In genomic region chr10:5289575-5289909, GRCm38 (mm10) we compare ENCODE assay signal across 10 mouse cellular contexts.
A peak's percentile ranks its signal among the peaks of the same experiment; 100 is the strongest.
DNase-seq lines count a peak whose midpoint lies in the region; ATAC-seq lines count a peak whose summit lies in the region.
"Had no signal": no experiment of that assay in that cellular context is flagged by ENCODE, and none has a peak within 500 bp of the region (broad histone marks: within the 10 kb centered on the region; RNA-seq: fewer than 3 reads in every experiment).

No protein-coding gene starts in this region.

- H3K4me2 ChIP-seq in heart, embryonic 13.5 days, result peak overlapping the region; percentile 66
- H3K4me2 ChIP-seq in lung, embryonic 15.5 days, result peak overlapping the region; percentile 48
- no peak overlapping the region for H3K4me2 ChIP-seq in hindbrain, embryonic 16.5 days (ENCODE audit: low read length)
- H3K4me2 ChIP-seq in stomach, embryonic 14.5 days (replicated peaks; ENCODE audit: low read depth, low read length), result peak overlapping the region; percentile 38

- H3K4me1 ChIP-seq in heart, embryonic 13.5 days, result peaks cover 15% of the 10 kb centered on the region
- H3K4me1 ChIP-seq in lung, embryonic 15.5 days, result peaks cover 12% of the 10 kb centered on the region
- H3K4me1 ChIP-seq in hindbrain, embryonic 16.5 days (ENCODE audit: control insufficient read depth, insufficient read depth, low read depth, low read length), result 0 out of 2 replicates have a peak, but pooled peaks cover 2% of the 10 kb centered on the region
- H3K4me1 ChIP-seq in stomach, embryonic 14.5 days (ENCODE audit: control insufficient read depth, insufficient read depth, low read length), result 0 out of 2 replicates have a peak, but pooled peaks cover 3% of the 10 kb centered on the region

- 50% methylated on average over 5 of the region's 5 CpGs for WGBS in heart, embryonic 13.5 days
- WGBS in lung, embryonic 15.5 days, result 36% methylated on average over 5 of the region's 5 CpGs
- WGBS in hindbrain, embryonic 16.5 days, result 74% methylated on average over 5 of the region's 5 CpGs
- WGBS in stomach, embryonic 14.5 days, result 45% methylated on average over 5 of the region's 5 CpGs

- H3K27ac ChIP-seq in heart, embryonic 13.5 days (replicated peaks), result peak overlapping the region; percentile 94
- peak overlapping the region; percentile 92 for H3K27ac ChIP-seq in lung, embryonic 15.5 days
- H3K27ac ChIP-seq in hindbrain, embryonic 16.5 days (ENCODE audit: low read depth, low read length), result 0 out of 2 replicates have a peak overlapping the region, but pooled peaks have one; percentile 24
- H3K27ac ChIP-seq in stomach, embryonic 14.5 days (ENCODE audit: low read length), result peak overlapping the region; percentile 95

- H3K9ac ChIP-seq in heart, embryonic 13.5 days, result peak overlapping the region; percentile 75
- H3K9ac ChIP-seq in lung, embryonic 15.5 days, result 0 out of 2 replicates have a peak overlapping the region, but pooled peaks have one; percentile 38
- H3K9ac ChIP-seq in hindbrain, embryonic 16.5 days (ENCODE audit: low read depth, low read length), result no peak overlapping the region
- H3K9ac ChIP-seq in stomach, embryonic 14.5 days (replicated peaks; ENCODE audit: low read depth, low read length), result no peak overlapping the region

- no peak for ATAC-seq in heart, embryonic 13.5 days (ENCODE audit: extremely low read depth, insufficient number of reproducible peaks, low FRiP score, low TSS enrichment)
- ATAC-seq in lung, embryonic 15.5 days (ENCODE audit: borderline replicate concordance, extremely low read depth, low FRiP score, low TSS enrichment), result peak; percentile 71
- no peak for ATAC-seq in hindbrain, embryonic 16.5 days
- no peak for ATAC-seq in stomach, embryonic 14.5 days (ENCODE audit: insufficient number of reproducible peaks, insufficient read depth, low FRiP score, low read depth)

- peak overlapping the region; percentile 51 for H3K4me3 ChIP-seq in heart, embryonic 13.5 days
- H3K4me3 ChIP-seq in lung, embryonic 15.5 days, result peak overlapping the region; percentile 31
- H3K4me3 ChIP-seq in hindbrain, embryonic 16.5 days (ENCODE audit: low read length), result no peak overlapping the region
- peak overlapping the region; percentile 36; the same call in 1 of the 2 replicates for H3K4me3 ChIP-seq in stomach, embryonic 14.5 days (ENCODE audit: low read depth, low read length)

- no peaks in the 10 kb centered on the region for H3K27me3 ChIP-seq in heart, embryonic 13.5 days (replicated peaks)
- H3K27me3 ChIP-seq in lung, embryonic 15.5 days, result no peaks in the 10 kb centered on the region
- no peaks in the 10 kb centered on the region for H3K27me3 ChIP-seq in hindbrain, embryonic 16.5 days (replicated peaks; ENCODE audit: control insufficient read depth, insufficient read depth, low read length)
- no peaks in the 10 kb centered on the region for H3K27me3 ChIP-seq in stomach, embryonic 14.5 days (ENCODE audit: control insufficient read depth, insufficient read depth, low read length)
- H3K27me3 ChIP-seq: CH12.LX had no signal

- intact Hi-C loops in left cerebral cortex, postnatal 36 days (cut with DNase I), result no loop called here

- H3K36me3 ChIP-seq in heart, embryonic 13.5 days, result no peaks in the 10 kb centered on the region
- H3K36me3 ChIP-seq in lung, embryonic 15.5 days, result no peaks in the 10 kb centered on the region
- H3K36me3 ChIP-seq in hindbrain, embryonic 16.5 days (ENCODE audit: control insufficient read depth, insufficient read depth, low read length), result peaks cover 12% of the 10 kb centered on the region
- H3K36me3 ChIP-seq in stomach, embryonic 14.5 days (ENCODE audit: control insufficient read depth, insufficient read depth, low read length), result no peaks in the 10 kb centered on the region

- H3K9me3 ChIP-seq in heart, embryonic 13.5 days, result no peaks in the 10 kb centered on the region; the same call in 1 of the 2 replicates
- H3K9me3 ChIP-seq in lung, embryonic 15.5 days, result no peaks in the 10 kb centered on the region
- no peaks in the 10 kb centered on the region for H3K9me3 ChIP-seq in hindbrain, embryonic 16.5 days (ENCODE audit: control insufficient read depth, low read length)
- H3K9me3 ChIP-seq in stomach, embryonic 14.5 days (ENCODE audit: control insufficient read depth, low read depth, low read length), result no peaks in the 10 kb centered on the region

- DNase-seq in heart, adult 8-10 months (ENCODE audit: low spot score), result no peak
- no peak for DNase-seq in lung, postnatal 25 days (ENCODE audit: low spot score)
- no peak for DNase-seq in thymus, postnatal 0 days (ENCODE audit: low spot score)
- no peak for DNase-seq in left cerebral cortex, postnatal 36 days (ENCODE audit: low spot score in 2 of 2)
- DNase-seq: thymus, postnatal 25 days had no signal

Comparison
In these comparisons a context has a peak if more than half of its experiments do, and no peak if none do; other contexts are left out.
1. H3K27ac ChIP-seq: peak in every context shown above with its lines; median percentile 95 in stomach, embryonic 14.5 days; 94 in heart, embryonic 13.5 days; 92 in lung, embryonic 15.5 days; 24 in hindbrain, embryonic 16.5 days.
2. H3K9ac ChIP-seq: peak in heart, embryonic 13.5 days (single experiment) and lung, embryonic 15.5 days (single experiment); none in hindbrain, embryonic 16.5 days (single experiment) and stomach, embryonic 14.5 days (single experiment).